In genomic region chr2:34801516-34802482, GRCm38 (mm10) we compare ENCODE assay signal across 8 mouse cellular contexts. TPM values are rescaled to one million over a fixed set of nuclear protein-coding genes. Genes with fewer than 3 reads are reported as not detected.
DNase-seq lines count a peak whose midpoint lies in the region; ATAC-seq and TF ChIP-seq lines count a peak whose summit lies in the region.

No protein-coding gene starts in this region.

- no peak for TF ChIP-seq CTCF in bone marrow macrophage, adult 2 months (IDR thresholded peaks at IDR 0.05; ENCODE audit: low read depth, low read length)
- TF ChIP-seq CTCF in embryonic fibroblast, embryonic 13.5 days (IDR thresholded peaks at IDR 0.05; ENCODE audit: borderline replicate concordance, insufficient read depth, low read length), result no peak

- peaks cover 29% of the 10 kb centered on the region for H3K4me1 ChIP-seq in bone marrow macrophage, adult 2 months (ENCODE audit: control insufficient read depth, insufficient read depth, low read length)
- peaks cover 7% of the 10 kb centered on the region; the same call in 1 of the 2 replicates for H3K4me1 ChIP-seq in embryonic fibroblast, embryonic 13.5 days (ENCODE audit: control insufficient read depth, insufficient read depth, low read length)
- peaks cover 13% of the 10 kb centered on the region; the same call in 1 of the 2 replicates for H3K4me1 ChIP-seq in kidney, embryonic 14.5 days (ENCODE audit: control insufficient read depth, insufficient read depth, low read length)
- peaks cover 23% of the 10 kb centered on the region for H3K4me1 ChIP-seq in limb, embryonic 15.5 days

- H3K4me3 ChIP-seq in bone marrow macrophage, adult 2 months (ENCODE audit: insufficient read depth, low read length), result peak overlapping the region; percentile 94
- peak overlapping the region; percentile 66 for H3K4me3 ChIP-seq in embryonic fibroblast, embryonic 13.5 days (ENCODE audit: insufficient read depth, low read length)
- H3K4me3 ChIP-seq in kidney, embryonic 14.5 days (ENCODE audit: low read length), result peak overlapping the region; percentile 65
- peak overlapping the region; percentile 65 for H3K4me3 ChIP-seq in limb, embryonic 15.5 days

- H3K36me3 ChIP-seq in kidney, embryonic 14.5 days (ENCODE audit: control insufficient read depth, insufficient read depth, low read length), result peaks cover 20% of the 10 kb centered on the region
- H3K36me3 ChIP-seq in limb, embryonic 15.5 days, result peaks cover 9% of the 10 kb centered on the region

- H3K9me3 ChIP-seq in kidney, embryonic 14.5 days (ENCODE audit: control insufficient read depth, low read length), result no peaks in the 10 kb centered on the region
- H3K9me3 ChIP-seq in limb, embryonic 15.5 days, result no peaks in the 10 kb centered on the region

- peak overlapping the region; percentile 73 for H3K9ac ChIP-seq in kidney, embryonic 14.5 days (ENCODE audit: low read depth, low read length)
- H3K9ac ChIP-seq in limb, embryonic 15.5 days, result peak overlapping the region; percentile 77

- 5% methylated on average over 39 of the region's 39 CpGs for WGBS in kidney, embryonic 14.5 days
- 5% methylated on average over 39 of the region's 39 CpGs for WGBS in limb, embryonic 15.5 days

- peak overlapping the region; percentile 79 for H3K27ac ChIP-seq in bone marrow macrophage, adult 2 months (ENCODE audit: insufficient read depth, low read depth, low read length)
- peak overlapping the region; percentile 67 for H3K27ac ChIP-seq in embryonic fibroblast, embryonic 13.5 days (ENCODE audit: insufficient read depth, low read length)
- peak overlapping the region; percentile 78; the same call in 1 of the 2 replicates for H3K27ac ChIP-seq in kidney, embryonic 14.5 days (ENCODE audit: low read depth, low read length)
- peak overlapping the region; percentile 94 for H3K27ac ChIP-seq in limb, embryonic 15.5 days

- H3K27me3 ChIP-seq in kidney, embryonic 14.5 days (ENCODE audit: control insufficient read depth, insufficient read depth, low read length), result no peaks in the 10 kb centered on the region
- H3K27me3 ChIP-seq in limb, embryonic 15.5 days, result no peaks in the 10 kb centered on the region

- peak overlapping the region; percentile 23 for H3K4me2 ChIP-seq in kidney, embryonic 14.5 days (replicated peaks; ENCODE audit: low read depth, low read length)
- H3K4me2 ChIP-seq in limb, embryonic 15.5 days, result peak overlapping the region; percentile 33

- DNase-seq in A20 (ENCODE audit: low read depth, low spot score), result peak; percentile 100
- DNase-seq in heart, adult 9 months (ENCODE audit: low spot score in 2 of 2), result peak; percentile 97 to 98
- peak; percentile 94 for DNase-seq in monocyte, adult 2 months (ENCODE audit: low read depth in 1 of 2, low spot score in 2 of 2)
- peak; percentile 97 to 99 for DNase-seq in spleen, postnatal 36 days (ENCODE audit: low spot score in 2 of 2)

- no peak for TF ChIP-seq POLR2A in bone marrow macrophage, adult 2 months (IDR thresholded peaks at IDR 0.05; ENCODE audit: borderline replicate concordance, low read depth, low read length)
- TF ChIP-seq POLR2A in embryonic fibroblast, embryonic 13.5 days (IDR thresholded peaks at IDR 0.05; ENCODE audit: low read depth, low read length), result peak; percentile 90

- peak; percentile 95 for ATAC-seq in kidney, embryonic 14.5 days (ENCODE audit: low FRiP score, low TSS enrichment)
- ATAC-seq in limb, embryonic 15.5 days (ENCODE audit: insufficient number of reproducible peaks, low FRiP score, low TSS enrichment, low read depth), result peak; percentile 97

RNA-seq across cellular contexts. Expression of gene Rabepk, which starts 2.1 kb away (rescaled TPM):
- 10.2 and 10.6 TPM in 2 replicates for polyA plus RNA-seq in bone marrow macrophage, adult 2 months (2012; ENCODE audit: insufficient read depth, insufficient read length, missing spikeins)
- 40.7 and 41.3 TPM in 2 replicates for polyA plus RNA-seq in embryonic fibroblast, embryonic 13.5 days (2011; ENCODE audit: insufficient read length, low read depth, missing spikeins)
- polyA plus RNA-seq in kidney, embryonic 14.5 days (2014; fragmentation: Nextera tagmentation; extraction: Ambion mirVana), result 35.9 and 39.6 TPM in 2 replicates
- 39.7 and 41.1 TPM in 2 replicates for polyA plus RNA-seq in limb, embryonic 15.5 days (2015; fragmentation: Nextera tagmentation; extraction: Ambion mirVana)

RNA-seq across cellular contexts. Expression of gene Fbxw2, which starts 24.3 kb away (rescaled TPM):
- polyA plus RNA-seq in bone marrow macrophage, adult 2 months (2012; ENCODE audit: insufficient read depth, insufficient read length, missing spikeins), result 53.3 and 56.3 TPM in 2 replicates
- polyA plus RNA-seq in embryonic fibroblast, embryonic 13.5 days (2011; ENCODE audit: insufficient read length, low read depth, missing spikeins), result 65.6 and 73.5 TPM in 2 replicates
- 55.6 and 72.3 TPM in 2 replicates for polyA plus RNA-seq in kidney, embryonic 14.5 days (2014; fragmentation: Nextera tagmentation; extraction: Ambion mirVana)
- 82.1 and 94.4 TPM in 2 replicates for polyA plus RNA-seq in limb, embryonic 15.5 days (2015; fragmentation: Nextera tagmentation; extraction: Ambion mirVana)

RNA-seq across cellular contexts. Expression of gene Hspa5, which starts 30.0 kb away (rescaled TPM):
- 319 and 328 TPM in 2 replicates for polyA plus RNA-seq in bone marrow macrophage, adult 2 months (2012; ENCODE audit: insufficient read depth, insufficient read length, missing spikeins)
- 977 and 1,088 TPM in 2 replicates for polyA plus RNA-seq in embryonic fibroblast, embryonic 13.5 days (2011; ENCODE audit: insufficient read length, low read depth, missing spikeins)
- polyA plus RNA-seq in kidney, embryonic 14.5 days (2014; fragmentation: Nextera tagmentation; extraction: Ambion mirVana), result 615 and 971 TPM in 2 replicates
- 944 and 970 TPM in 2 replicates for polyA plus RNA-seq in limb, embryonic 15.5 days (2015; fragmentation: Nextera tagmentation; extraction: Ambion mirVana)

RNA-seq across cellular contexts. Expression of gene Gm34653, which starts 31.0 kb away (rescaled TPM):
- not detected in 2 replicates for polyA plus RNA-seq in bone marrow macrophage, adult 2 months (2012; ENCODE audit: insufficient read depth, insufficient read length, missing spikeins)
- polyA plus RNA-seq in embryonic fibroblast, embryonic 13.5 days (2011; ENCODE audit: insufficient read length, low read depth, missing spikeins), result not detected in 2 replicates
- polyA plus RNA-seq in kidney, embryonic 14.5 days (2014; fragmentation: Nextera tagmentation; extraction: Ambion mirVana), result not detected in 2 replicates
- not detected in 2 replicates for polyA plus RNA-seq in limb, embryonic 15.5 days (2015; fragmentation: Nextera tagmentation; extraction: Ambion mirVana)

RNA-seq across cellular contexts. Expression of gene Gapvd1, which starts 46.8 kb away (rescaled TPM):
- 90.8 and 98.7 TPM in 2 replicates for polyA plus RNA-seq in bone marrow macrophage, adult 2 months (2012; ENCODE audit: insufficient read depth, insufficient read length, missing spikeins)
- polyA plus RNA-seq in embryonic fibroblast, embryonic 13.5 days (2011; ENCODE audit: insufficient read length, low read depth, missing spikeins), result 75.1 and 80.4 TPM in 2 replicates
- polyA plus RNA-seq in kidney, embryonic 14.5 days (2014; fragmentation: Nextera tagmentation; extraction: Ambion mirVana), result 64.7 and 92.2 TPM in 2 replicates
- 84.6 and 85.5 TPM in 2 replicates for polyA plus RNA-seq in limb, embryonic 15.5 days (2015; fragmentation: Nextera tagmentation; extraction: Ambion mirVana)

Comparison
In these comparisons a context has a peak if more than half of its experiments do, and no peak if none do; other contexts are left out.
1. Peak in every context shown above with its lines: DNase-seq, ATAC-seq, H3K4me3 ChIP-seq and H3K27ac ChIP-seq.